Mouse (Mus musculus): Measurements from ENCODE around the gene Serping1.

DNA sequence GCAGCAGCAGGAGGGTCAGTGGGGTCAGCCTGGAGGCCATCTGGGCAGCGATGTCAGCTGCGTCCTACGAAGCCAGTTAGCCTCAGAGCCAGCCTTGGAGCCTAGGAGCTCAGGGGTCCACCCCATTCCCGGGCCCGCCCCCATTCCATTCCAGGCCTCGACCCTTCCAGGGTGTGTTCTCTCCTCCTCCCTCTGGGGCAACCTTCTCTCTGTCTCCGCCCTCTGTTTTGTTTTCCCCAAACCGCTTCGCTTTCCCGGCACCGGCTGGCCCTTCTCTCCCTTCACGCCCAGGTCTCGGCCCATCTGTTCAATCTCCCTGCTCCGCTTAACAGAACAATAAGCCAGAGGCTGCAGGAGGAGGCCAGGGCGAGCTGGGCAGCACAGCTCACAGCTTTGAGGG lies 493 bp downstream of the Serping1 start:
- TF ChIP-seq USF1 (IDR thresholded peaks at IDR 0.05; ENCODE audit: low read depth) (no peak), CTCF (IDR thresholded peaks at IDR 0.05; ENCODE audit: control insufficient read depth, insufficient read depth, insufficient read length) (no peak)
